In genomic region chr7:112883791-112884274, GRCm38 (mm10) we compare ENCODE assay signal across 9 mouse cellular contexts.
DNase-seq lines count a peak whose midpoint lies in the region; ATAC-seq lines count a peak whose summit lies in the region.
"Had no signal": no experiment of that assay in that cellular context is flagged by ENCODE, and none has a peak within 500 bp of the region (broad histone marks: within the 10 kb centered on the region; RNA-seq: fewer than 3 reads in every experiment).

No protein-coding gene starts in this region.

- H3K9me3 ChIP-seq in liver, embryonic 12.5 days (replicated peaks), result no peaks in the 10 kb centered on the region
- no peaks in the 10 kb centered on the region for H3K9me3 ChIP-seq in forebrain, embryonic 10.5 days
- H3K9me3 ChIP-seq in heart, embryonic 12.5 days (replicated peaks), result no peaks in the 10 kb centered on the region

- no peak overlapping the region for H3K4me3 ChIP-seq in liver, embryonic 12.5 days
- peak overlapping the region; percentile 2; the same call in 1 of the 2 replicates for H3K4me3 ChIP-seq in forebrain, embryonic 10.5 days
- H3K4me3 ChIP-seq in heart, embryonic 12.5 days, result no peak overlapping the region
- H3K4me3 ChIP-seq: erythroblast, embryonic 14.5 days had no signal

- H3K27me3 ChIP-seq in liver, embryonic 12.5 days (replicated peaks), result no peaks in the 10 kb centered on the region; the same call in 1 of the 2 replicates
- no peaks in the 10 kb centered on the region for H3K27me3 ChIP-seq in forebrain, embryonic 10.5 days (ENCODE audit: poor library complexity, severe bottlenecking)
- H3K27me3 ChIP-seq in heart, embryonic 12.5 days (replicated peaks), result no peaks in the 10 kb centered on the region

- ATAC-seq in liver, embryonic 12.5 days, result no peak; the same call in 1 of the 2 replicates
- ATAC-seq in heart, embryonic 12.5 days (ENCODE audit: insufficient number of reproducible peaks, low FRiP score), result peak; percentile 36; the same call in 1 of the 2 replicates

- H3K27ac ChIP-seq in liver, embryonic 12.5 days, result no peak overlapping the region
- H3K27ac ChIP-seq in forebrain, embryonic 10.5 days, result peak overlapping the region; percentile 86
- peak overlapping the region; percentile 60 for H3K27ac ChIP-seq in heart, embryonic 12.5 days (ENCODE audit: poor library complexity, severe bottlenecking)

- H3K4me2 ChIP-seq in liver, embryonic 12.5 days, result no peak overlapping the region
- no peak overlapping the region for H3K4me2 ChIP-seq in heart, embryonic 12.5 days

- no peaks in the 10 kb centered on the region for H3K4me1 ChIP-seq in liver, embryonic 12.5 days
- peaks cover 48% of the 10 kb centered on the region for H3K4me1 ChIP-seq in forebrain, embryonic 10.5 days
- peaks cover 45% of the 10 kb centered on the region for H3K4me1 ChIP-seq in heart, embryonic 12.5 days (replicated peaks)

- H3K9ac ChIP-seq in liver, embryonic 12.5 days, result no peak overlapping the region
- peak overlapping the region; percentile 37; the same call in 1 of the 2 replicates for H3K9ac ChIP-seq in heart, embryonic 12.5 days

- WGBS in liver, embryonic 12.5 days (ENCODE audit: insufficient replicate concordance), result 55% methylated on average over 8 of the region's 8 CpGs
- 27% methylated on average over 8 of the region's 8 CpGs for WGBS in forebrain, embryonic 10.5 days
- WGBS in heart, embryonic 12.5 days, result 59% methylated on average over 8 of the region's 8 CpGs

- DNase-seq in liver, result peak; percentile 7
- DNase-seq in forebrain, embryonic 10.5 days (ENCODE audit: extremely low spot score, low spot score), result peak; percentile 61
- DNase-seq in layer of hippocampus, adult 8-10 months (ENCODE audit: low spot score in 2 of 2), result peak; percentile 61 to 68
- DNase-seq in lung, postnatal 4 days, result peak; percentile 16 to 67
- DNase-seq in skeletal muscle tissue, adult 2 months (ENCODE audit: low read depth, low spot score), result peak; percentile 70
- no peak for DNase-seq in thymus, postnatal 10 days (ENCODE audit: low spot score in 2 of 2)

- no peaks in the 10 kb centered on the region for H3K36me3 ChIP-seq in liver, embryonic 12.5 days
- H3K36me3 ChIP-seq in forebrain, embryonic 10.5 days (replicated peaks), result peaks cover 25% of the 10 kb centered on the region
- peaks cover 25% of the 10 kb centered on the region for H3K36me3 ChIP-seq in heart, embryonic 12.5 days

Comparison
In these comparisons a context has a peak if more than half of its experiments do, and no peak if none do; other contexts are left out.
1. DNase-seq: peak in liver (single experiment), forebrain, embryonic 10.5 days (single experiment), layer of hippocampus, adult 8-10 months (2 of 2), lung, postnatal 4 days (2 of 2) and skeletal muscle tissue, adult 2 months (single experiment); none in thymus, postnatal 10 days (0 of 2).